Mouse (Mus musculus) lung, embryonic 16.5 days (tissue): ENCODE measurements around the gene Kntc1. TPM values are rescaled to one million over a fixed set of nuclear protein-coding genes. Genes with fewer than 3 reads are reported as not detected.
A peak's percentile ranks its signal among the peaks of the same experiment; 100 is the strongest.
"Not testable (repeated sequence)": the region's sequence is repeated elsewhere in the genome, so short reads cannot be mapped to it uniquely, and the experiment has no call there.

Experiments
- ATAC-seq: fragments of 200-750 bp; cut with Nextera tagmentation; 2 replicates; pipeline ENCODE4 v1.8.0; 2017; ENCODE audit warnings: low read depth, mild to moderate bottlenecking, moderate library complexity
- H3K27ac ChIP-seq: fragments of 300-500 bp; sonication (generic); 2 replicates; pipeline ENCODE4 v1.5.1; 2014; ENCODE audit warnings: mild to moderate bottlenecking, control low read depth, low read length
- H3K27me3 ChIP-seq: fragments of 300-500 bp; sonication (generic); 2 replicates; pipeline ENCODE4 v1.6.1; 2014; ENCODE audit warnings: low read depth, low read length, mixed read lengths; ENCODE audit not compliant: control insufficient read depth, insufficient read depth
- H3K36me3 ChIP-seq: fragments of 300-500 bp; sonication (generic); 2 replicates; pipeline ENCODE4 v1.6.1; 2014; ENCODE audit warnings: low read length; ENCODE audit not compliant: control insufficient read depth, insufficient read depth
- H3K4me1 ChIP-seq: fragments of 300-500 bp; sonication (generic); replicated peaks from 2 replicates; pipeline ENCODE4 v1.6.1; 2014; ENCODE audit warnings: low read length, mixed read lengths; ENCODE audit not compliant: control insufficient read depth, insufficient read depth
- H3K4me2 ChIP-seq: fragments of 300-500 bp; sonication (generic); 2 replicates; pipeline ENCODE4 v1.6.1; 2014; ENCODE audit warnings: low read depth, low read length, control low read depth
- H3K4me3 ChIP-seq: fragments of 300-500 bp; sonication (generic); 2 replicates; pipeline ENCODE4 v1.5.1; 2014; ENCODE audit warnings: mild to moderate bottlenecking, low read length, control low read depth
- H3K9ac ChIP-seq: fragments of 300-500 bp; sonication (generic); 2 replicates; pipeline ENCODE4 v1.6.1; 2014; ENCODE audit warnings: low read length, control low read depth
- H3K9me3 ChIP-seq: fragments of 300-500 bp; sonication (generic); 2 replicates; pipeline ENCODE4 v1.6.1; 2016; ENCODE audit warnings: low read length; ENCODE audit not compliant: control insufficient read depth
- WGBS: fragments of 180-500 bp; shearing (Covaris S2); extraction: QIAGEN DNeasy Blood & Tissue Kit; methylation state at CpG from one replicate; pipeline ENCODE4 v1.1.7; 2014; 5-methylcytosine and 5-hydroxymethylcytosine counted together
- polyA plus RNA-seq: library from polyadenylated mRNA; unstranded; fragments of >200 nt; fragmentation: Nextera tagmentation; extraction: Ambion mirVana; gene quantifications from 2 replicates; pipeline ENCODE4 v1.2.1, GENCODE M21; 2015

Kntc1 gene
- polyA plus RNA-seq, 1 experiment from 2014 or later = 32.4 TPM

DNA sequence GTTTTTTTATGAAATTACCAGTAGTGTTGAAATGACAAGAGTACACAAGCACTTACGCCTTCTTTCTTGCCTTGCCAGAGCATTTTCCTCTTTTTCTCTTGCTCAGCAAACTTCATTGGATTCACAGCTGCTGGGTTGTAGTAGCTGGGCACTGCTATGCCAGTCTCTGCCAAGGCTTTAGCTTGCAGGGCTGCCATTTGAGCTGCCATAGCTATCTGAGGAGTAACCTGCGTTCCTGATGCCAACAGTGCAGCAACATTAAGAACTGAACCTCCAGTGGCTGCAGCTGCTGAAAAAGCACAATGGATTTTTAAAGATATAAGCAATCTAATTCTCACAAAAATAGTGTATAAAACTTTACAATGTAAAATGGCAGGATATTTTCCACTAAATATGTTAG, 18.5 kb upstream of the Kntc1 start:
- H3K27me3 ChIP-seq = no peaks in the 10 kb centered on the region
- H3K27ac ChIP-seq = no peak overlapping the region
- H3K36me3 ChIP-seq = peaks cover 52% of the 10 kb centered on the region
- no peak overlapping the region for H3K9ac ChIP-seq
- no peak overlapping the region for H3K4me3 ChIP-seq
- H3K9me3 ChIP-seq = no peaks in the 10 kb centered on the region
- ATAC-seq = no peak
- no peaks in the 10 kb centered on the region for H3K4me1 ChIP-seq
- H3K4me2 ChIP-seq = no peak overlapping the region
- WGBS = 99% methylated on average over 2 of the region's 2 CpGs

DNA sequence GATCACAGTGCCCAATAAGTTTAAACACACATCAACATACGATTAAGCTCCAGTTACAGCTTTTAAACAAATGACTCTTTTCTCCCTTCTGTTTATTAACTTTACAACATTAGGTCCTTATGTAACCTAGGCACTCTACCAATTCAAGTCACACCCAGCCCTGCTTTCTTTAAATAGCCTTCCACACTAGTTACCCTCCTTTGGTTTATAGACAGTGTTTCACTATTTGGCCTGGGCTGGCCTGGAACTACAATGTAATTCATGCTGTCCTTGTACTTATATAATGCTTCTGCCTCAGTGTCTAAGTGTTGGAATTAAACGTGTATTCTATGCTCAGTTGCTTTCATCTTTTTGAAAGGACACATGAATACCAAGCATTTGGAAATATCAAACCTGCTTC, 5.2 kb upstream of the Kntc1 start:
- H3K9ac ChIP-seq = no peak overlapping the region
- H3K36me3 ChIP-seq = peaks cover 30% of the 10 kb centered on the region
- H3K4me3 ChIP-seq = no peak overlapping the region
- no peak overlapping the region for H3K27ac ChIP-seq
- ATAC-seq = no peak
- no peaks in the 10 kb centered on the region for H3K9me3 ChIP-seq
- 79% methylated on average over 2 of the region's 2 CpGs for WGBS
- H3K27me3 ChIP-seq = no peaks in the 10 kb centered on the region
- no peak overlapping the region for H3K4me2 ChIP-seq
- H3K4me1 ChIP-seq = peaks cover 12% of the 10 kb centered on the region

DNA sequence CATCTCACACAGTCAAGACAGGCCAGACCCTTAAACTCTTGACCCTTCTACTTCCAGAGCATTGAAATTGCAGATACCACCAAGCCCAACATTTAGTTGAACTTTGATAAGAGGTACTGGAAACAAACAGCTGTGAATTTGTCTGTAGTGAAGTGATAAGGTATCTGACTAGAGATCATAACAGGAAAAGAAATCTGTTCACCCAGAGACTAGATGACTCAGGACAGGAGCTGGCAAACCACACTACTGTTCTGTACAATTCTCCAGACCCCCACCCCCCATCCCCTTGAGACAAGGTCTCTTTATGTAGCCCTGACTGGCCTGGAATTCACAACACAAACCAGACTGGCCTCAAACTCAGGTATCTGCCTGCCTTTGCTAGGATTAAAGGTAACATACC, 3.3 kb upstream of the Kntc1 start:
- 0 out of 2 replicates have a peak overlapping the region, but pooled peaks have one; percentile 13 for H3K4me2 ChIP-seq
- no peak overlapping the region for H3K9ac ChIP-seq
- ATAC-seq = no peak
- H3K27ac ChIP-seq = no peak overlapping the region
- H3K4me1 ChIP-seq = peaks cover 18% of the 10 kb centered on the region
- no peak overlapping the region for H3K4me3 ChIP-seq
- H3K36me3 ChIP-seq = peaks cover 24% of the 10 kb centered on the region
- H3K27me3 ChIP-seq = no peaks in the 10 kb centered on the region
- no peaks in the 10 kb centered on the region for H3K9me3 ChIP-seq

DNA sequence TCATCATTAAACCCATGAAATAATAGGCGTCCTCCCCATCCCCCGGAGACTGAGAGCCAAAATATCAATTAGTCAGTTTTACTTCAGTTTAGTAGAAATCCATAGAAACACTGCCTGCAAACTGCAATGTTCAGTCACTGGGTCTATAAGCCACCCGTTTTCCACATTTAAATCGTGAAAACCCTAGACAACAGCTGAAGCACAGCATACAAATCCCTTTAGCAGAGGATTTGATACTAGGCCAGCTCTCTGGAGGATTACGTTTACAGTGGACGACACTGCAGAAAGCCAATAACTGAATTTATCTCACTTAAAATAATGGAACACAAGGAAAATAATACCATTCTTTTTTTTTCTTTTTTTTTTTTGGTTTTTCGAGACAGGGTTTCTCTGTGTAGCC, 1.9 kb upstream of the Kntc1 start:
- Histone ChIP-seq H3K9ac (peak overlapping the region; percentile 64), H3K4me2 (peak overlapping the region; percentile 84), H3K4me3 (peak overlapping the region; percentile 86), H3K27ac (0 out of 2 replicates have a peak overlapping the region, but pooled peaks have one; percentile 24), H3K4me1 (peaks cover 18% of the 10 kb centered on the region), H3K9me3 (no peaks in the 10 kb centered on the region), H3K36me3 (peaks cover 19% of the 10 kb centered on the region), H3K27me3 (no peaks in the 10 kb centered on the region)
- no peak for ATAC-seq
- WGBS = 16% methylated on average over 7 of the region's 7 CpGs

DNA sequence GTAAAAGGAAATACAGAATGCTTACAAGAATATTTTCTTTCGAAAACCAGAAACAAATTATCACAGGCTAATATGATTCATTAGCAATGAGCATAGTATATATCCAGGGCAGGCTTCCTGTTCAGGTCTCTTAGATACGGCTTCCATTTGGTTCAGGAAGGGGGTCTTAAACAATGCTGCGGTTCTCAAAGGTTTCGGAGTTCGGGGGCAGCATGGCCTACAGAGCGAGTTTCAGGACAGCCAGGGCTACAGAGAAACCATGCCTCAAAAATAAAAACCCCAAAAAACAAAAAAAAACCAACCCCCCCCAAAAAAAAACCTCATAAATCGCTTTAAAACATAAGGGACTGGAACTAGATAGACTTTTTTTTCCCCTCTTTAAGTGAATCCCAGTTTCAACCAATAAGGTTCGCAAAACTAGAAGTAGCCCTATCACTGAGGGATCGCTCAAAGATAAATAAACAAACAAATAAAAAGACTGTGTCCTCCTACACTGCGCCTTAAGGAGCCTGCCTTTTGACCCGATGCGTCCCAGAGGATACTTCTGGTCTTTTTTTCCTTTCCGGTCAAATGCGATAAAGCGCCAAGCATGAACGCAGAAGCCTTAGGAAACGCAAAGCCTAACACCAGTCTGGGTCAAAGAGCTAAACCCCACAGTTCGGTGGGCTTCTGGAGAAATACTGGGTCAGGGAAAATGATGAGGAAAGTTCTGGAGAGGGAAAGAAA, 1.0 kb upstream of the Kntc1 start:
- Histone ChIP-seq H3K9ac (peak overlapping the region; percentile 88), H3K27ac (peak overlapping the region; percentile 99), H3K4me2 (peak overlapping the region; percentile 84), H3K4me1 (peaks cover 18% of the 10 kb centered on the region), H3K27me3 (no peaks in the 10 kb centered on the region), H3K4me3 (peak overlapping the region; percentile 86), H3K36me3 (peaks cover 13% of the 10 kb centered on the region), H3K9me3 (no peaks in the 10 kb centered on the region)
- under 1% methylated on average over 18 of the region's 18 CpGs for WGBS
- peak; percentile 2; the same call in 1 of the 2 replicates for ATAC-seq

DNA sequence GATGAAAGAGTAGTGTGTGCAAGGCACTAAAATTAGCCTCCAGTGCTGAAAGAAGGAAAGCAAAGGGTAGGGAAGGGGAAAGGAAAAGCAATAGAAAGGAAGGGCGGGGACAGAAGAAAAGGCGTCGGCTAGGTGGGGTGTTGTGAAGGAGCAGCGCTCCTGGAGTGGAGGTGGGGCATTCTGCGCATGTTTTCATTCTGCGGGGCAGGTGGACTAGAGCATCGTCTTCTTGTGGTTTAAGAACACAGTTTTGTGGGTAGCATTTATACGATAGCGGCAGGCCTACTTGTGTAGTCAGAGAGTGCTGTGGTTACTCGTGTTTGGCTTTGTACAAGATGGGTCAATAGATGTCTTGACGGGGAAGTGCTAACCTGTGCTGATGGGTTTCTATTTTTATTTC, 16.0 kb downstream of the Kntc1 start:
- no peak overlapping the region for H3K4me2 ChIP-seq
- H3K36me3 ChIP-seq = peaks cover 38% of the 10 kb centered on the region
- H3K4me3 ChIP-seq = no peak overlapping the region
- no peaks in the 10 kb centered on the region for H3K4me1 ChIP-seq
- no peak overlapping the region for H3K27ac ChIP-seq
- WGBS = 91% methylated on average over 11 of the region's 11 CpGs
- H3K27me3 ChIP-seq = no peaks in the 10 kb centered on the region
- H3K9me3 ChIP-seq = no peaks in the 10 kb centered on the region
- H3K9ac ChIP-seq = no peak overlapping the region
- no peak for ATAC-seq

DNA sequence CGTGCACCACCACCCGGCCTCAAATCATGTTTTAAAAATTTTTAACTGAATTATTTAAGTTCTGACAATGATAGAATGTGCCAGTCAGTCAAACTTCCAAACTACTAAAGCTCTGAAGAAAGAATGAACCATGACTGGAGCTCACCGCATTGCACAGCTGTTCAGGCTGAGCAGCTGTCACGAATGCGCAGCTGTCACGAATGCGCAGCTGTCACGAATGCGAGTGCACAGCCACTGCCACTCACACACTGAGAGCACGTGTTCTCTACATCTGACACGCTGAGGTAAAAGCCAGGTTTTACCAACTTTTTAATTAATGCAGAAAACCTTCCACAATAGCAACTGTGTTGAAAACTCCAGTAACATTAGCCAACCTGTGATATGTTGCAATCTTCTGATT, 16.9 kb downstream of the Kntc1 start:
- not testable (repeated sequence) for H3K4me1 ChIP-seq, H3K27me3 ChIP-seq, H3K4me2 ChIP-seq, ATAC-seq, H3K4me3 ChIP-seq, H3K9me3 ChIP-seq, H3K27ac ChIP-seq, H3K9ac ChIP-seq
- H3K36me3 ChIP-seq = peaks cover 37% of the 10 kb centered on the region
- WGBS = 91% methylated on average over 11 of the region's 11 CpGs

DNA sequence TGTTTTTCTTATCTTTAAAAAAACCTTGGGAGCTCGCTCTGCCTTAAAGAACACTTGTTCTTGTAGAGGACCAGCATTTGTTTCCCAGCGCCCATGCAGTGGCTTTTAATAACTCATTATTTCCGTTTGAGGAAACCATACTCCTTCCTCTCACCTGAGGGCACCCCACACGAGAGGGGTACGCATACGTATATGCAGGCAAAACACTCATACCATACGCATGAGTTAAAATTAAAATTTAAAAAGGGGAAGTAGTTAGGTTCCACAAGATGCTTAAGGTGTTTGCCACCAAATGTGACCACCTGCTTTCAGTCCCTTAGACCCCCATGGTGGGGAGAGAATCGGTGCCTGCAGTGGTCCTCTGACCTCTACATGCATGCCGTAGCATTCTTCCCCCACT, 23.9 kb downstream of the Kntc1 start:
- no peak overlapping the region for H3K4me2 ChIP-seq
- H3K9ac ChIP-seq = no peak overlapping the region
- no peaks in the 10 kb centered on the region for H3K9me3 ChIP-seq
- H3K36me3 ChIP-seq = peaks cover 37% of the 10 kb centered on the region
- WGBS = 92% methylated on average over 9 of the region's 9 CpGs
- no peak overlapping the region for H3K4me3 ChIP-seq
- ATAC-seq = no peak
- no peak overlapping the region for H3K27ac ChIP-seq
- no peaks in the 10 kb centered on the region for H3K4me1 ChIP-seq
- H3K27me3 ChIP-seq = no peaks in the 10 kb centered on the region

DNA sequence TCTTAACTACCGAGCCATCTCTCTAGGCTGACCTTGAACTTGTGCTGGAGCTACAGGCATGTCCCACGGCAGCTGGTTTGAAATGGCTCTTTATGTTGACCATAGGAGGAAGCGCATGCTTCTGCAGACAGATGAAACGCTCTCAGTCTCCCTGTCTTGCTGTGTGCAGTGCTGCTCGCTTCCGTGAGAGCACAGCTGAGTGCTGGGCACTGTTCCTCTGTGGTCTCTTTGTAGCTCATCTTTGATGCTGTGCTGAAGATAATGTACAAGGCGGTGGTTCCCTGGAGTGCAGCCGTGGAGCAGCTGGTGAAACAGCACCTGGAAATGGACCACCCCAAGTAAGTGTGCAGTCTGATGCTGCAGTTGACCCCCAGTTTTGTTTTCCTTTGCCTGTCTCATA, 31.2 kb downstream of the Kntc1 start:
- Histone ChIP-seq H3K9ac (no peak overlapping the region), H3K27me3 (no peaks in the 10 kb centered on the region), H3K4me1 (no peaks in the 10 kb centered on the region), H3K4me2 (no peak overlapping the region), H3K36me3 (peaks cover 37% of the 10 kb centered on the region), H3K4me3 (no peak overlapping the region), H3K9me3 (no peaks in the 10 kb centered on the region), H3K27ac (no peak overlapping the region)
- 91% methylated on average over 8 of the region's 8 CpGs for WGBS
- no peak for ATAC-seq
